Mouse (Mus musculus) cerebellum, adult 2 months (tissue): ENCODE data around the gene Heyl.

Experiments used
- CTCF ChIP-seq: fragments of 200-500 bp; IDR thresholded peaks from 2 replicates; pipeline ENCODE4 v1.5.1; 2011; ENCODE audit warnings: low read depth, mild to moderate bottlenecking, control low read depth, low read length, moderate library complexity, borderline replicate concordance; ENCODE audit not compliant: insufficient read depth
- POLR2A ChIP-seq: fragments of 200-500 bp; IDR thresholded peaks from 2 replicates; pipeline ENCODE4 v1.6.1; 2011; ENCODE audit warnings: low read length, control low read depth, borderline replicate concordance; ENCODE audit not compliant: insufficient read depth

GRCm38 (mm10) chr4:123200771-123201185 is 32.6 kb upstream of the Heyl start:
- TF ChIP-seq CTCF (peak; percentile 80), POLR2A (peak; percentile 49; the same call in 1 of the 2 replicates)
